Mouse (Mus musculus) gonadal fat pad, adult 2 months (tissue): ENCODE measurements at regions not wholly inside any gene's neighbourhood (a gene's known extent, or its start where the extent isn't known, plus 50 kb on each side); places are given as distances from the start of the nearest gene placed in this dataset.

Experiments used
- DNase-seq: peaks from one replicate; pipeline ENCODE4 v3.0.0-alpha.2; 2012; ENCODE audit warnings: low read depth

- no peak for DNase-seq
Measured at GRCm38 (mm10) chr13:107389535-107390150, 367.7 kb upstream of the Kif2a start.

GRCm38 (mm10) chr13:107389074-107389473 lies 367.1 kb upstream of the Kif2a start:
- peak; percentile 26 for DNase-seq

DNA sequence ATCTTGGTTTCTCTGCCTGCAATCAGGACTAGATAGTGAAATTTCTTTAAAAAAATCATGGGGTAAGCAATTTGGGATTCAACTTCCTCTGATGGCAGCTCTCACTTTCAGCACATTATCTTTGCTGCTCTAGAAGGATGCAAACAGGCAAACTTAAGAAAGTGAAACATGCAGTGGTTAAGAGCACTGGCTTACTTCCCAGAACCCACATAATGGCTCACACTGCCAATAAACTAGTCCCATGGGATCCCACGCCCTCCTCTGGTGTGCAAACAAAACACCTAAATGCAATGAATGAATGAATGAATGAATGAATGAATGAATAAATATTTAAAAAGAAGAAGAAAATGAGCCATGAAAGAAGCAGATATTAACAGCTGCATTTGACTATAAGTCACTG lies 356.1 kb upstream of the Kif2a start:
- DNase-seq = no peak

- no peak for DNase-seq
Measured at GRCm38 (mm10) chr13:107372666-107373065, 350.7 kb upstream of the Kif2a start.

DNA sequence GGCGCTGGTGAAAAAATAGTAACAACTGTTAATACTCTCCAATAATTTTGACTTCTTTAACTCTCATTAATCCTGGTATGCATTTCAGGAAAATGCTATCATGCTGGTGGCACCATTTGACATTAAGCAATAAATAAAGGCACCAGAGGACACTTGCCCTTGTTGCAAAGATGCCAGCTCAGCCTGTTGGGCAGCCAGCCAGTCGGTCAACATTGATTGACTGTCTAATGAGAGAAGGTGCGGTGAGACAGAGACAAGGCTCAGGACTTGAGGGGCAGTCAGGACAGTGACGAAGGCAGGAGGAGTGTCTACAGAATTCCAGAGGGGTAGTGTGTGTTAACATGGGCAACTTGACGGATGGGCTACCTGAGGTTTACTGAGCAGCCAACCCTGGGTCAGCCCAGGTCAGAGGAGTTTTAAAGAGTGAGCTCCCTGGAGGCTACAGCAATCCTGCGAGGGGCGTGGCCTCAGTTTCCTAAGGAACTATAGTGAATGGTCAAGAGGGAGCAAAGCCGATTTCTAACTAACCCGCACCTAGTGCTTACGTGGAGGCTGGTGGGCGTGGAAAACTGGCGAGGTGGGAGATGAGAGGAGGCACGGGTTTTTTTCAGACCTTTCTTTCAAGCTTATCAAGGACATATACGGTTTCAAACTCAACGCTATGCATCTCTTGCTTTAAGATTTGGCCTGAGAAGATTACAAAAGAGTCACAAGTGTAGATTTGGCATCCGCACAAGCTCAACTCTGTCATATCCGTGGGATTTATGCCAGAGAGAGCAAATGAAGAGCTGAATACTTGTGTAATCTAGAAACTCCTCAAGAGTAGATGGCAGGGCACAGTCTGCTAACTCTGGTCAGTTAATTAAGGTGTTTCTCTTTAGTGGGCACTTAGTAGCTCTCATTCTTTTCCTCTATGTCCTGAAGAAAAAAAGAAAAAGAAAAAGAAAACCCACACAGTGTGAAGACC lies 350.0 kb upstream of the Kif2a start:
- DNase-seq = peak; percentile 38

DNA sequence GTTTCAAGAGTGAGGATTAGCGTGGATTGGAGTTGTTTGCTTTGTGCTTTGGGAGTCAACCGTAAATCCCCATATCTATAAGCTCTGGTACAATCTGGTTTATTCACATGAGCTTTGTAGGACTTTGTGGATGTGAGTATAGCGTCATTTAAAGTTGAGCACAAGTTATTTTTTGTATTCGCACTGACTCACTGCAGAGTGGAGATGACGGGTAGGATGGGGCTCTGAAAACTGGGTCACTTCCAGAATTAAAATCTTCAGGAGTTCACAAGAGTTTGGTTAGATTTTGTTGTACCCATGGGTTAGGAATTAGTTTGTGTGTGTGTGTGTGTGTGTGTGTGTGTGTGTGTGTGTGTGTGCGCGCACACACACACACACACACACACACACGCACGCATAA lies 345.7 kb upstream of the Kif2a start:
- DNase-seq = no peak

DNA sequence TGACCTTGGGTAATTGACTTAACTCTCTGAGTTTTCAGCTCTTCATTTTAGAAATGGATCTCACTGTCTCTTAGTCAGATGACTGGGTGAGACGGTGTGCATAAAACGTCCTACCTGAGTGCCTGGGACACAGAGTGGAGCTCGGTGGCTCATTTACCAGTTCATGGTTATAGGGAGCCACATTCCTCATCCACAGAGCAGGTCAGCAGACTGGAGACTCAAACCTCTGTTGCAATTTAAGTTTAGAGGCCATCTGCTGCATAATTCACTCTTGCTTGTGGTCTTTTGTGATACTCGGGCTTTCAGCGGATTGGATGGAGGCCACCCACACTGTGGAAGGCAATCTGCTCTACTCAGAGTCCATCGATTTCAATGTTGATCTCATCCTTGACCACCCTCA lies 343.8 kb upstream of the Kif2a start:
- DNase-seq = no peak

GRCm38 (mm10) chr13:107365241-107365640 lies 343.3 kb upstream of the Kif2a start:
- DNase-seq = no peak

GRCm38 (mm10) chr13:107362806-107363687 lies 341.1 kb upstream of the Kif2a start:
- DNase-seq = no peak

DNA sequence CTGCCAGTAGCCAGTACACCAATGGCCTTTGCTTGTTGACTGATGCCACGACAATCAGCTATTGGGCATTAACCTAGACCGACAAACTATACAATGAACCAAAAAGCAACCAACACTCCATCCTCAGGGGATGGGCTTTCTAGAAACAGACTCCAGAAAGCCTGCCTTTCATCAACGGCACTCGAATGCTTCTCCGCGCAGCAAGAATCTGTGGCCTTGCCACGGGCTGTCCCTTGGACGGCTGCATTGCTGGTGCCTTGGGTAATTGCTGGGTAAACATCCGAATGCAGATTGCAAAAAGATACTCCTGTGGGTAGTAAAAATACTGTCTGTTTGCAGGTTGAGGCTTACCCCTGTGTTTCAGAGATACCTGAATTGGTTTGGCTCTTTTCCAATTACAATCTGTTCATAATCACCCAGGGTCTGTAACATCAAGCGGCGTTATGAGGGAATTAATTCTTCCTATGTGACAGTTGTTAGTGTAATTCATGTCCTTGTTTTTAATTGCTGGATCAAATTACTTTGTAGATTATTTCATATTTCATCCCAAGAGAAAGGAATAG lies 319.0 kb upstream of the Kif2a start:
- no peak for DNase-seq

GRCm38 (mm10) chr13:107338111-107338510 lies 316.2 kb upstream of the Kif2a start:
- no peak for DNase-seq

GRCm38 (mm10) chr13:107337111-107337510 lies 315.2 kb upstream of the Kif2a start:
- no peak for DNase-seq

DNA sequence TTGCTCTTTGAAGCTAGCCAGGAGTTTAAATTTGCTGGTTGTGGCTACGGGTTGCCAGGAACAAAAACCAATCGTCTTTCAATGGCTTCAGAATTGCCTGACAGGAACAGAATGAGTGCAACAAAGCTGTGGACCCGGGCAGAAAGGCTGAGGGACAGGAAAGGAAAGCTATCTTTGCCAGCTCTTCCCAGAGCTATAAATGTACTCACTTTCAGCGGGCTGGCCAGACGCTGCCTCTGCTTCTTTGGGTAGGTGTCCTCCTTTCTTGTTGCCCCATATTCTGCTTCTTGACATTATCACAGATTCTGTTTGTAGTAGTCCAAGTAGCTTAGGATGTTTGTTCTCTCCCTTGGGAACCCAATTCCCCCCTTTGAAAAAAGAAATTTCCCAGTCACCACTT lies 307.4 kb upstream of the Kif2a start:
- no peak for DNase-seq

DNA sequence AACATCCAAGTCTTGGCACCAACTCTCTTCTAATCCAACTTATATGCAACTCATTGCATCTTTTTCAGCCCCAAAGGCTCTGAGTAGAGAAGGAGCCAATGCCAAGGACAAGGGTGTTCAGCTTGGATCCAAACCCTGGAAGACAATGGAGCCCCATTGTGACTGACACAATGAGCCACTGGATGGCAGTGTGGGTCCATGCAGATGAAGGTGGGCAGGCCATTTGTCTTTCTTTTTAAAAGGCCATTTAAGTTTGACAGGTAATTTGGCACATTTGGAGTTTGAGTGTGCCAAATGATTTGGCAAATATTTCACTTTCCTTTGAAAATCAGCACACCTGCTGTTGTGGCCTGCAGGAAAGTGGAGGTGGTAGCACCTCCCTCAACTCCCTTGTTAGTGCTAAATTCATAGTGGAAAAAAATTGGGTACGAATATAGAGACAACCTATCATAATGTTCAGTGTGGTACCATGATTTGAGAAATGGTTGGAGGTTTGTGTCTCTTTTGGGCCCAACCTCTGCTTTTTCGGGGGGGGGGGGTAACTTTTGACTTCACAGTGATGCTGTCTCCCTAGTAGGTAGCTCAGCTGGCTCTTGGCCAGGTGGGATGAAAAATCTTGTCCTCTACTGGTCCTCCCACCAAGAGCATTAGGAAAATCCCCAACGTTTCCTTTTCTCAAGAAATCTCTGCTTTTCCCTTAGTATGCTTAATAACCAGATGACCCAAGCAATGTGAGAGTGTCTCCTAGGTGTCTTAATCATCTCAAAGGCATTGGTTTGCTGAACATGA lies 304.0 kb upstream of the Kif2a start:
- DNase-seq = peak; percentile 28

- no peak for DNase-seq
Measured at GRCm38 (mm10) chr13:107314746-107315145, 292.8 kb upstream of the Kif2a start.

GRCm38 (mm10) chr13:107308958-107309639 lies 287.2 kb upstream of the Kif2a start:
- no peak for DNase-seq

- no peak for DNase-seq
Measured at GRCm38 (mm10) chr13:107308404-107308803, 286.5 kb upstream of the Kif2a start.

DNA sequence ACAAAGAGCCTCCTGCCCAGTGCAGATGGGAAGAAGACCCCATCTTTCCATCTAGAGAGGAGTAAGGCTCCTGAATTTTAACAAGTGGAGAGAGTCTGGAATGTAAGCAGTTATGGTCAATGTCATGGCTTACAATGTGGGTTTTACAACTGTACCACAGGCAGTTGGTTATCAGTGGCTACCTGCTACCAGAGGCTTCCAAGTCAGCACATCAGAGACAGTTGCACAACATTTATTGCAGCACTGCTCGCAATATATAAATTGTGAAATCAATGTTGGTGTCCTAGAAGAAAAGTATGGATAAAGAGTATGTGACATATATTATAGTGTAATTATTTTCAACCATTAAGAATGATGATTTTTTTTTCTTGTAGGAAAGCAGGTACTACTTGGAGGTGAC lies 285.0 kb upstream of the Kif2a start:
- DNase-seq = no peak

GRCm38 (mm10) chr13:107306232-107306631 lies 284.3 kb upstream of the Kif2a start:
- DNase-seq = no peak

- no peak for DNase-seq
Measured at GRCm38 (mm10) chr13:107305738-107306137, 283.8 kb upstream of the Kif2a start.
